Mouse (Mus musculus): Measurements from ENCODE around the gene Slc38a8. TPM values are rescaled to one million over a fixed set of nuclear protein-coding genes. Genes with fewer than 3 reads are reported as not detected.

Slc38a8 gene
- polyA plus RNA-seq, 1 experiment, result not detected

GRCm38 (mm10) chr8:119520102-119520501 is 18.6 kb upstream of the Slc38a8 start:
- H3ac ChIP-seq (ENCODE audit: control insufficient read depth, insufficient read length), result no peak overlapping the region
- H3K36me3 ChIP-seq (ENCODE audit: control insufficient read depth, insufficient read depth), result peaks cover 55% of the 10 kb centered on the region
- H3K79me2 ChIP-seq (ENCODE audit: control insufficient read depth, insufficient read depth), result no peaks in the 10 kb centered on the region
- no peaks in the 10 kb centered on the region for H3K27me3 ChIP-seq (ENCODE audit: control insufficient read depth, insufficient read depth, insufficient read length)
- TF ChIP-seq USF1 (IDR thresholded peaks at IDR 0.05; ENCODE audit: low read depth) (no peak), MAX (IDR thresholded peaks at IDR 0.05; ENCODE audit: low read depth) (no peak), MYOG (IDR thresholded peaks at IDR 0.05; ENCODE audit: control insufficient read depth in 1 of 3, insufficient read depth in 1 of 3, insufficient read length in 2 of 3, low read depth in 2 of 3) (no peak), REST (IDR thresholded peaks at IDR 0.05; ENCODE audit: insufficient read depth, insufficient read length) (no peak), POLR2A (IDR thresholded peaks at IDR 0.05; ENCODE audit: insufficient read length, low read depth) (no peak), TCF3 (IDR thresholded peaks at IDR 0.05; ENCODE audit: insufficient read length, low read depth) (no peak), TCF12 (IDR thresholded peaks at IDR 0.05; ENCODE audit: insufficient read depth, poor library complexity, severe bottlenecking) (no peak), POLR2AphosphoS2 (IDR thresholded peaks at IDR 0.05; ENCODE audit: insufficient read length, low read depth) (no peak), E2F4 (IDR thresholded peaks at IDR 0.05; ENCODE audit: insufficient read depth) (no peak), SRF (IDR thresholded peaks at IDR 0.05; ENCODE audit: control insufficient read depth, insufficient read length, low read depth) (no peak), CEBPB (IDR thresholded peaks at IDR 0.05; ENCODE audit: insufficient read depth, poor library complexity, severe bottlenecking) (no peak), MYOD1 (IDR thresholded peaks at IDR 0.05; ENCODE audit: control insufficient read depth in 1 of 3, insufficient read length in 2 of 3, low read depth in 2 of 3) (no peak)
- no peak overlapping the region for H3K4me3 ChIP-seq
- H3K4me2 ChIP-seq (ENCODE audit: low read depth), result no peak overlapping the region

DNA sequence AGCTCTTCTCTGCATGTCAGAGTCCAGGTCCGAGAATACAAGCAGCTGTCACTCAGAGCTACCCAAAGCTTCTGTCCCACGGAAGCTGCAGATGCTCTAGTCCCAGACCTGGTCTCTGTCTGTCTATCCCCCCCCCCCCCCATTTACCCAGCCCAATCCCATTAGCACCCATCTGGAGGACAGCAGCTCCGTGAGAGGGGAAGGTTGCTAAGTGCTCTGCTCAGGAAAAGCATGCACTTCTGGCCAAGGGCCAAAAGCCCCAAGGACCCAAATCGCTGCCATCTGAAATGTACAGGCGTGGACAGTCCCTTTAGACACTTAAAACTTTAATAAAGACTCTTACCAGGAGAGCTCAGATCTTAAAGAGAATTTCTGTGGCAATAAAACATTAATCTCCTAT is 15.2 kb upstream of the Slc38a8 start:
- peaks cover 44% of the 10 kb centered on the region for H3K36me3 ChIP-seq (ENCODE audit: control insufficient read depth, insufficient read depth)
- H3K79me2 ChIP-seq (ENCODE audit: control insufficient read depth, insufficient read depth), result no peaks in the 10 kb centered on the region
- no peak for TF ChIP-seq TCF3 (IDR thresholded peaks at IDR 0.05; ENCODE audit: insufficient read length, low read depth)
- TF ChIP-seq MAX (IDR thresholded peaks at IDR 0.05; ENCODE audit: low read depth), result no peak
- TF ChIP-seq USF1 (IDR thresholded peaks at IDR 0.05; ENCODE audit: low read depth), result no peak
- H3ac ChIP-seq (ENCODE audit: control insufficient read depth, insufficient read length), result no peak overlapping the region
- H3K27me3 ChIP-seq (ENCODE audit: control insufficient read depth, insufficient read depth, insufficient read length), result no peaks in the 10 kb centered on the region
- H3K4me3 ChIP-seq, result no peak overlapping the region
- no peak overlapping the region for H3K4me2 ChIP-seq (ENCODE audit: low read depth)

GRCm38 (mm10) chr8:119515767-119516166 is 14.3 kb upstream of the Slc38a8 start:
- H3ac ChIP-seq (ENCODE audit: control insufficient read depth, insufficient read length), result no peak overlapping the region
- peaks cover 43% of the 10 kb centered on the region for H3K36me3 ChIP-seq (ENCODE audit: control insufficient read depth, insufficient read depth)
- no peak overlapping the region for H3K4me3 ChIP-seq
- no peak for TF ChIP-seq MYOD1 (IDR thresholded peaks at IDR 0.05; ENCODE audit: control insufficient read depth in 1 of 3, insufficient read length in 2 of 3, low read depth in 2 of 3)
- TF ChIP-seq E2F4 (IDR thresholded peaks at IDR 0.05; ENCODE audit: insufficient read depth), result no peak
- no peak for TF ChIP-seq POLR2AphosphoS2 (IDR thresholded peaks at IDR 0.05; ENCODE audit: insufficient read length, low read depth)
- TF ChIP-seq MYOG (IDR thresholded peaks at IDR 0.05; ENCODE audit: control insufficient read depth in 1 of 3, insufficient read depth in 1 of 3, insufficient read length in 2 of 3, low read depth in 2 of 3), result no peak
- TF ChIP-seq USF1 (IDR thresholded peaks at IDR 0.05; ENCODE audit: low read depth), result no peak
- no peak for TF ChIP-seq TCF3 (IDR thresholded peaks at IDR 0.05; ENCODE audit: insufficient read length, low read depth)
- no peak for TF ChIP-seq CEBPB (IDR thresholded peaks at IDR 0.05; ENCODE audit: insufficient read depth, poor library complexity, severe bottlenecking)
- no peak for TF ChIP-seq REST (IDR thresholded peaks at IDR 0.05; ENCODE audit: insufficient read depth, insufficient read length)
- TF ChIP-seq MAX (IDR thresholded peaks at IDR 0.05; ENCODE audit: low read depth), result no peak
- no peak for TF ChIP-seq POLR2A (IDR thresholded peaks at IDR 0.05; ENCODE audit: insufficient read length, low read depth)
- TF ChIP-seq TCF12 (IDR thresholded peaks at IDR 0.05; ENCODE audit: insufficient read depth, poor library complexity, severe bottlenecking), result no peak
- no peak for TF ChIP-seq SRF (IDR thresholded peaks at IDR 0.05; ENCODE audit: control insufficient read depth, insufficient read length, low read depth)
- H3K27me3 ChIP-seq (ENCODE audit: control insufficient read depth, insufficient read depth, insufficient read length), result no peaks in the 10 kb centered on the region
- no peaks in the 10 kb centered on the region for H3K79me2 ChIP-seq (ENCODE audit: control insufficient read depth, insufficient read depth)
- H3K4me2 ChIP-seq (ENCODE audit: low read depth), result no peak overlapping the region

DNA sequence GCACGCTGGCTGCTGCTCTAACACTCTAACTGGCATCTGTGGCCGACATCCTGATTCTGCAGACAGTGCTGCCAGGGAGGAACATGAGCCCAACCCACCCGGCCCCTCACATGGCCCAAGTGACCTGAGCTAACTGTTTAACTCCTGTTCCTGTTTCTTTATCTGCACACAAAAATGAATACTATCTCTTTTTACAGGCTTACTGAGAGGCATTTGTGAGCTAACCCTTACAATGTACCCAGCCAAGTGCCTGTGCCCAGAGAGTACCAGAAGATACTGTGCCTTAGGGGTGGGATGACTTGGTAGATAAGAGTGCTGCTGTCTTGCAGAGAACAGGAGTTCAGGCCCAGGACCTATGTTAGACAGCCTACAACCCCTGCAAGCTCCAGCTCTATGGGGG is 13.4 kb upstream of the Slc38a8 start:
- Histone ChIP-seq H3K27me3 (ENCODE audit: control insufficient read depth, insufficient read depth, insufficient read length) (no peaks in the 10 kb centered on the region), H3K4me2 (ENCODE audit: low read depth) (no peak overlapping the region), H3K36me3 (ENCODE audit: control insufficient read depth, insufficient read depth) (peaks cover 35% of the 10 kb centered on the region), H3K79me2 (ENCODE audit: control insufficient read depth, insufficient read depth) (no peaks in the 10 kb centered on the region), H3ac (ENCODE audit: control insufficient read depth, insufficient read length) (no peak overlapping the region), H3K4me3 (no peak overlapping the region)
- no peak for TF ChIP-seq POLR2A (IDR thresholded peaks at IDR 0.05; ENCODE audit: insufficient read length, low read depth)
- TF ChIP-seq REST (IDR thresholded peaks at IDR 0.05; ENCODE audit: insufficient read depth, insufficient read length), result no peak
- no peak for TF ChIP-seq POLR2AphosphoS2 (IDR thresholded peaks at IDR 0.05; ENCODE audit: insufficient read length, low read depth)
- no peak for TF ChIP-seq MAX (IDR thresholded peaks at IDR 0.05; ENCODE audit: low read depth)
- no peak for TF ChIP-seq MYOG (IDR thresholded peaks at IDR 0.05; ENCODE audit: control insufficient read depth in 1 of 3, insufficient read depth in 1 of 3, insufficient read length in 2 of 3, low read depth in 2 of 3)

DNA sequence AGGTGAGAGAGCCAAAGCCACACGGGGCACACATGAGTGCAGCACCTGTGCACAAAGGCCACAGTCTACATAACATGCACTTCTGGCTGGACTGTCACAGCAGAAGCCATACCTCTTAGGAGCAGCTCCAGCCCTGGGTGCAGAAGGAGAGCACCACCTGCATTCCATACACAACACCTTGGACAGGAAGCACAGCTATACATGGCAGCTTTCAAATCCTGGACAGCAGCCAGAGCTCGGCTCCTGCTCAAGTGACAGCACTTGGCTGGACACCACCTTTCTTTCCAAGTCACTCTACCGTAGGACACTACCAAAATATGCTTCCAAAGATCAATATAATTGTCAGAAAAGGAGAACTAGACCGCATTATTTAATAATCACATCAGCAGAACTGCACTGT is 11.9 kb upstream of the Slc38a8 start:
- TF ChIP-seq MYOD1 (IDR thresholded peaks at IDR 0.05; ENCODE audit: control insufficient read depth in 1 of 3, insufficient read length in 2 of 3, low read depth in 2 of 3), result no peak
- TF ChIP-seq E2F4 (IDR thresholded peaks at IDR 0.05; ENCODE audit: insufficient read depth), result no peak
- no peak for TF ChIP-seq MAX (IDR thresholded peaks at IDR 0.05; ENCODE audit: low read depth)
- TF ChIP-seq POLR2AphosphoS2 (IDR thresholded peaks at IDR 0.05; ENCODE audit: insufficient read length, low read depth), result no peak
- TF ChIP-seq USF1 (IDR thresholded peaks at IDR 0.05; ENCODE audit: low read depth), result no peak
- TF ChIP-seq TCF3 (IDR thresholded peaks at IDR 0.05; ENCODE audit: insufficient read length, low read depth), result no peak
- TF ChIP-seq MYOG (IDR thresholded peaks at IDR 0.05; ENCODE audit: control insufficient read depth in 1 of 3, insufficient read depth in 1 of 3, insufficient read length in 2 of 3, low read depth in 2 of 3), result no peak
- TF ChIP-seq SRF (IDR thresholded peaks at IDR 0.05; ENCODE audit: control insufficient read depth, insufficient read length, low read depth), result no peak
- no peak for TF ChIP-seq TCF12 (IDR thresholded peaks at IDR 0.05; ENCODE audit: insufficient read depth, poor library complexity, severe bottlenecking)
- H3K27me3 ChIP-seq (ENCODE audit: control insufficient read depth, insufficient read depth, insufficient read length), result no peaks in the 10 kb centered on the region
- no peak overlapping the region for H3K4me2 ChIP-seq (ENCODE audit: low read depth)
- no peaks in the 10 kb centered on the region for H3K79me2 ChIP-seq (ENCODE audit: control insufficient read depth, insufficient read depth)
- peaks cover 27% of the 10 kb centered on the region for H3K36me3 ChIP-seq (ENCODE audit: control insufficient read depth, insufficient read depth)
- no peak overlapping the region for H3ac ChIP-seq (ENCODE audit: control insufficient read depth, insufficient read length)
- no peak overlapping the region for H3K4me3 ChIP-seq

Measured in myocyte (in vitro differentiated cells).